Mouse (Mus musculus): ENCODE measurements around the gene Gm47841.

The Gm47841 gene

GRCm38 (mm10) chr15:101072736-101073135 lies 25.5 kb upstream of the Gm47841 start:
- DNase-seq: no peak

- peak; percentile 52 for DNase-seq
Observed at GRCm38 (mm10) chr15:101070762-101071161, 23.6 kb upstream of the Gm47841 start.

GRCm38 (mm10) chr15:101069641-101070190 lies 22.5 kb upstream of the Gm47841 start:
- DNase-seq: peak; percentile 80

- peak; percentile 41 for DNase-seq
Observed at GRCm38 (mm10) chr15:101068671-101069070, 21.5 kb upstream of the Gm47841 start.

- DNase-seq: no peak
Observed at GRCm38 (mm10) chr15:101068029-101068428, 20.8 kb upstream of the Gm47841 start.

- DNase-seq: peak; percentile 48
Observed at GRCm38 (mm10) chr15:101066920-101067696, 19.9 kb upstream of the Gm47841 start.

GRCm38 (mm10) chr15:101066364-101066847 lies 19.2 kb upstream of the Gm47841 start:
- no peak for DNase-seq

- no peak for DNase-seq
Observed at GRCm38 (mm10) chr15:101065069-101065468, 17.9 kb upstream of the Gm47841 start.

- DNase-seq: no peak
Observed at GRCm38 (mm10) chr15:101060280-101060852, 13.2 kb upstream of the Gm47841 start.

- no peak for DNase-seq
Observed at GRCm38 (mm10) chr15:101059570-101060279, 12.5 kb upstream of the Gm47841 start.

GRCm38 (mm10) chr15:101056225-101056624 lies 9.0 kb upstream of the Gm47841 start:
- peak; percentile 57 for DNase-seq

- DNase-seq: no peak
Observed at GRCm38 (mm10) chr15:101054541-101054940, 7.3 kb upstream of the Gm47841 start.

- DNase-seq: no peak
Observed at GRCm38 (mm10) chr15:101053832-101054459, 6.7 kb upstream of the Gm47841 start.

- no peak for DNase-seq
Observed at GRCm38 (mm10) chr15:101052560-101053501, 5.6 kb upstream of the Gm47841 start.

GRCm38 (mm10) chr15:101051869-101052268 lies 4.7 kb upstream of the Gm47841 start:
- no peak for DNase-seq

GRCm38 (mm10) chr15:101048338-101048896 lies 1.2 kb upstream of the Gm47841 start:
- DNase-seq: no peak

- DNase-seq: peak; percentile 45
Observed at GRCm38 (mm10) chr15:101046527-101047193, 537 bp downstream of the Gm47841 start.

- DNase-seq: no peak
Observed at GRCm38 (mm10) chr15:101046039-101046526, 1.1 kb downstream of the Gm47841 start.

GRCm38 (mm10) chr15:101044531-101044930 lies 2.7 kb downstream of the Gm47841 start:
- DNase-seq: no peak

- peak; percentile 71 for DNase-seq
Observed at GRCm38 (mm10) chr15:101042613-101043012, 4.6 kb downstream of the Gm47841 start.

GRCm38 (mm10) chr15:101041966-101042365 lies 5.2 kb downstream of the Gm47841 start:
- no peak for DNase-seq
